Mouse (Mus musculus) intestine, embryonic 14.5 days (tissue): Measurements from ENCODE around the gene Abtb1. TPM values are rescaled to one million over a fixed set of nuclear protein-coding genes. Genes with fewer than 3 reads are reported as not detected.

Source experiments
- ATAC-seq: fragments of 200-750 bp; cut with Nextera tagmentation; replicated peaks from 2 replicates; pipeline ENCODE4 v1.8.0; 2017; ENCODE audit warnings: low read depth, moderate number of reproducible peaks, moderate TSS enrichment, moderate library complexity; ENCODE audit not compliant: low FRiP score, low TSS enrichment
- DNase-seq: peaks from one replicate; pipeline ENCODE4 v3.0.0-alpha.2; 2018; ENCODE audit warnings: low spot score
- H3K27ac ChIP-seq: fragments of 300-500 bp; sonication (generic); 2 replicates; pipeline ENCODE4 v1.5.1; 2014; ENCODE audit warnings: low read depth, mild to moderate bottlenecking, control low read depth
- H3K27me3 ChIP-seq: fragments of 300-500 bp; sonication (generic); replicated peaks from 2 replicates; pipeline ENCODE4 v1.6.1; 2014; ENCODE audit warnings: low read length, control low read depth; ENCODE audit not compliant: control insufficient read depth, insufficient read depth
- H3K36me3 ChIP-seq: fragments of 300-500 bp; sonication (generic); 2 replicates; pipeline ENCODE4 v1.6.1; 2014; ENCODE audit warnings: low read length, control low read depth; ENCODE audit not compliant: control insufficient read depth, insufficient read depth
- H3K4me1 ChIP-seq: fragments of 300-500 bp; sonication (generic); replicated peaks from 2 replicates; pipeline ENCODE4 v1.6.1; 2014; ENCODE audit warnings: low read length, control low read depth, mixed read lengths; ENCODE audit not compliant: control insufficient read depth, insufficient read depth
- H3K4me2 ChIP-seq: fragments of 300-500 bp; sonication (generic); 2 replicates; pipeline ENCODE4 v1.6.1; 2014; ENCODE audit warnings: low read length
- H3K4me3 ChIP-seq: fragments of 300-500 bp; sonication (generic); 2 replicates; pipeline ENCODE4 v1.5.1; 2014; ENCODE audit warnings: low read depth, low read length, control low read depth, mixed read lengths
- H3K9ac ChIP-seq: fragments of 300-500 bp; sonication (generic); 2 replicates; pipeline ENCODE4 v1.6.1; 2014; ENCODE audit warnings: mild to moderate bottlenecking, low read length
- H3K9me3 ChIP-seq: fragments of 300-500 bp; sonication (generic); 2 replicates; pipeline ENCODE4 v1.6.1; 2016; ENCODE audit warnings: low read length, control low read depth; ENCODE audit not compliant: control insufficient read depth
- WGBS: fragments of 180-500 bp; shearing (Covaris S2); extraction: QIAGEN DNeasy Blood & Tissue Kit; methylation state at CpG from one replicate; pipeline ENCODE4 v1.1.7; 2014; 5-methylcytosine and 5-hydroxymethylcytosine counted together
- polyA plus RNA-seq: library from polyadenylated mRNA; unstranded; fragments of >200 nt; fragmentation: Nextera tagmentation; extraction: Ambion mirVana; gene quantifications from 2 replicates; pipeline ENCODE4 v1.2.1, GENCODE M21; 2014

The Abtb1 gene
- polyA plus RNA-seq, 1 experiment from 2014 or later: 21.8 TPM

DNA sequence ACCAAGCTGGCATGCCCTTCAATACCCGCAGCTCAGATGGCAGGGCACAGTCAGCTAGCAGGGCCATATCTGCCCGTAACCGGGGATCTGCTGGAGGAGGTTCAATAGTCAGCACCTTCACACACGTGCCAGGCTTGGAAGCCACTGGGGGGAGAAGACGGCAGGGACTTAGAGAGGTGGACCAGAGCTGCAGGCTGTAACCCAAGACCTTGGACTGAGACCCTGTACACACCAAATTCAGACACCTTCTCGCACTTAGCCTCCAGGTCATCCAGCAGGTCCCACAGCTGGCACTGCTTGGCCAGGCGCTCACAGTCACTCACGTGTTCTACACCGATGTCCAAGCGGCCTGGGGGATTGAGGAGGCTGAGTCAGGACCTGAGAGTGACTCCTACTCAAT lies 3.2 kb downstream of the Abtb1 start:
- no peak overlapping the region for H3K27ac ChIP-seq
- ATAC-seq (no peak), DNase-seq (no peak)
- H3K4me1 ChIP-seq: peaks cover 14% of the 10 kb centered on the region
- no peaks in the 10 kb centered on the region for H3K9me3 ChIP-seq
- H3K9ac ChIP-seq: no peak overlapping the region
- no peak overlapping the region for H3K4me2 ChIP-seq
- H3K36me3 ChIP-seq: peaks cover 39% of the 10 kb centered on the region
- WGBS: 95% methylated on average over 10 of the region's 10 CpGs
- no peak overlapping the region for H3K4me3 ChIP-seq
- H3K27me3 ChIP-seq: no peaks in the 10 kb centered on the region

DNA sequence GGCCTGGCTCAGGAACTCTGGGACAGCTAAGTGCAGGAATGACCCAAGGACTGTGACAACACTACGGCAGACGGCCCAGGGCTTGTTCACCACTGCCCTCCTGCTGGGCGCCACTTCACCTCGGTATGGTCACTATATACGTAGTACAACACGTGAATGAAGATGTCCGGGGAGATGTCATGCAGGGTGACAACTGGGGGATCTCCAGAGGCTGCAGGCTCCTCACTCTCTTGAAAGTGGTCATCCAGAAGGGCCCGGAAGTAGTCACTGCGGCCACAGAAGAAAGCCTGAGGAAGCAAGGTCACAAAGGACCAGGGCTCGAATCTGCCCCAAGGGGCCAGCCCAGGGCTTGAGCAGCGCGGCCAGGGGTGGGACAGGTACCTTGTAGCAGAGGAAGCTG lies 3.8 kb downstream of the Abtb1 start:
- no peak overlapping the region for H3K27ac ChIP-seq
- ATAC-seq (no peak), DNase-seq (no peak)
- peaks cover 9% of the 10 kb centered on the region for H3K4me1 ChIP-seq
- WGBS: 95% methylated on average over 12 of the region's 12 CpGs
- no peak overlapping the region for H3K4me2 ChIP-seq
- peaks cover 39% of the 10 kb centered on the region for H3K36me3 ChIP-seq
- no peaks in the 10 kb centered on the region for H3K9me3 ChIP-seq
- H3K27me3 ChIP-seq: no peaks in the 10 kb centered on the region
- H3K9ac ChIP-seq: no peak overlapping the region
- H3K4me3 ChIP-seq: no peak overlapping the region

DNA sequence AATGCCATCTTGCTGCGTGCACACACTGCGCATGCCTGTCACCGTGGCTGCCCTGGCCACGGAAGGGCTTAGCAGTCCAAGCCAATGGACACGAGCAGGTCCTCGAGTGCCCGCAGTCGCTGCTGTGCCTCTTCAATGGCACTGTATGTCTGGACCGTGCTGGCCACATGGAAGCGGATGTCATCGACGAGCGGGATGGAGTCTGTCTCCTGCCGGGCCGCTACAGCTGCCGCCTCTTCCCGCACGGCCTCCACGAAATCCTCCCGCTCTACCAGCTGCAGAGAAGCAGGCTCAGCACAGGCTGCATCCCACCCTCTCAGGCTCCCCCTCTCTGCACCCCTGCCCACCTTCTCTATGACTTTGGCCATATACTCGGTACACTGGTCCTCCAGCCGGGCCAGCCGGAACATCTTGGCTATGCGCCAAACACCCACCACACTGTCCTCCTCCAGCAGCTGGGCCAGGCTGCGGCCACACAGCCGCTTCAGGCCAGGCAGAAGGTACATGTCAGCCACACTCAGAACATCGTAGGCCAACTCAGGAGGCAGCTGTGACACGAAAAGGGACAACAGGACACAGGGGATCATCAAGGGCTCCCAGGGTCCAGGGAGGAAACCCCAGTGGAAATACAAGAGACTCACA lies 5.5 kb downstream of the Abtb1 start:
- Histone ChIP-seq H3K9ac (no peak overlapping the region), H3K27ac (no peak overlapping the region), H3K4me2 (no peak overlapping the region), H3K27me3 (no peaks in the 10 kb centered on the region), H3K9me3 (no peaks in the 10 kb centered on the region), H3K4me1 (peaks cover 8% of the 10 kb centered on the region), H3K4me3 (no peak overlapping the region), H3K36me3 (peaks cover 39% of the 10 kb centered on the region)
- 86% methylated on average over 28 of the region's 28 CpGs for WGBS
- ATAC-seq: no peak
- no peak for DNase-seq

DNA sequence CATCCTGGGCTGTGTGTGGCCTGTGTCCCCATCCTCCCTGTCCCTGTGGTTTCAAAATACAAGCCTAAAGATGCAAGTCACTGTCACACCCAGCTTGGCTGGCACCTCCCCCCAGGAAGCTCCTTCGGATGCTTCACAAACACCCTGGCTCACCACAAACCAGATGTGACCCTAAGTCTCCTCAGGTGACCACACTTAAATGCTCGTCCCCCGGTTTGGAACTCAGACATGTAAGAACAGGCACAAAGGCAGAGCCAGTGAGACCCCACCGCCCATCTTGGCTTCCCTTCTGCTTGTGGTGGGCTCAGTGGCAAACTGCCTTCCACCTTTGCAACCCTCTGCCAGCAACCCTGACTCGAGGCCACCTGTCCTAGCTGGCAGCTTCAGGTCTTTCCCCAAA lies 6.7 kb downstream of the Abtb1 start:
- no peak for DNase-seq
- Histone ChIP-seq H3K9ac (no peak overlapping the region), H3K27me3 (no peaks in the 10 kb centered on the region), H3K4me1 (0 out of 2 replicates have a peak, but pooled peaks cover 3% of the 10 kb centered on the region), H3K4me3 (no peak overlapping the region), H3K4me2 (no peak overlapping the region), H3K9me3 (no peaks in the 10 kb centered on the region), H3K36me3 (peaks cover 39% of the 10 kb centered on the region), H3K27ac (no peak overlapping the region)
- WGBS: 82% methylated on average over 5 of the region's 5 CpGs
- no peak for ATAC-seq

DNA sequence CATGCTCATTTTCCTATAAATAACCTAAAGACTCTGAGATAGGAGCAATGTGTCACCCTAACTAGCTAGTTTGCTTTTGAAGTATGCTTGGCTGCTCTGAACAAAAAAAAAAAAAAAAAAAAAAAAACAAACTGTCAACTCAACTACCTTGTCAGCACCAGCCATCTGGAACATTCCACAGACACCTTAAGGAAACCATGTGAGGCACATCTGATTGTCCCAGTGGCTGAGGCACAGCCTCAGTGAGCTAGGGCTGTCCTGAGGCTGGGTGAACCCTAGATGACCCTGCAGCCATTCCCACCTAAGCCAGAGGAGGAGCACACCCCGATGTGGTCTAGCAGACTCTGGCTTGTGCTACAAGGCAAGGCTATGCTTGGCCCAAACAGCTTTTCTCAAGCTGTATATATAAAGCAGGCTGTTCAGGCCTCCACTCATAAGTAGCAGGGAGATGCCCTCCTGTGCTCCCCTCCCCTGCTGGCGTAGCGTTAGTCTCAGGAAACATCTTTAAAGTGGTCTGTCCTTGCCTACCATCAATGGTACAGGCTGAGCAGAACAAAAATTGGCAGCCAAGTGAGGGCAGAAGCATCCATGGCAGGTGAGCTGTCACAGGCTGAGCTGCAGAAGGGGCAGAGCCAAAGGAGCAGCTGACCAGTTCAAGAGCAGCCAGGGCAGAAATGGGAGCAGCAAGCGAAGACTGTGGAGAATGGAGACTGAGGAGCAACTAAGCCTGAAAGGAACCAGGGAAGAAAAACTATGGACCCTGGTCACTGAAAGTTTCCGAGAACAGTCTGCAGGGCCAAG lies 8.2 kb downstream of the Abtb1 start:
- Histone ChIP-seq H3K27ac (no peak overlapping the region), H3K36me3 (peaks cover 30% of the 10 kb centered on the region), H3K4me3 (no peak overlapping the region), H3K9me3 (no peaks in the 10 kb centered on the region), H3K9ac (no peak overlapping the region), H3K4me2 (no peak overlapping the region), H3K27me3 (no peaks in the 10 kb centered on the region), H3K4me1 (0 out of 2 replicates have a peak, but pooled peaks cover 3% of the 10 kb centered on the region)
- 71% methylated on average over 5 of the region's 5 CpGs for WGBS
- no peak for ATAC-seq
- no peak for DNase-seq

DNA sequence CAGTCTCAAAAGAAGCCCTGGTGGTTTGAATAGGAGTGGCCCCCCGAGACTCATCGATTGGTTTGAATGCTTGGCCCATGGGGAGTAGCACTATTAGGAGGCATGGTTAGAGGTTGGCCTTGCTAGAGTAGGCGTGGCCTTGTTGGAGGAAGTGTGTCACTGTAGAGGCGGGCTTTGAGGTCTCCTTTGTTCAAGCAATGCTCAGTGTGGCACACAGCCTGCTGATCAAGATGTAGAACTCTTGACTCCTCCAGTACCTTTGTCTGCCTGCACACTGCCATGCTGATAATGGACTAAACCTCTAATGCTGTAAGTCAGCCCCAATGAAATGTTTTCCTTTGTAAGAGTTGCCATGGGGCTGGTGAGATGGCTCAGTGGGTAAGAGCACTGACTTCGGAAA lies 9.1 kb downstream of the Abtb1 start:
- Histone ChIP-seq H3K9ac (no peak overlapping the region), H3K4me3 (no peak overlapping the region), H3K36me3 (peaks cover 21% of the 10 kb centered on the region), H3K27me3 (no peaks in the 10 kb centered on the region), H3K4me1 (0 out of 2 replicates have a peak, but pooled peaks cover 3% of the 10 kb centered on the region), H3K9me3 (no peaks in the 10 kb centered on the region), H3K27ac (no peak overlapping the region), H3K4me2 (no peak overlapping the region)
- DNase-seq (no peak), ATAC-seq (no peak)
- 84% methylated on average over 5 of the region's 5 CpGs for WGBS

DNA sequence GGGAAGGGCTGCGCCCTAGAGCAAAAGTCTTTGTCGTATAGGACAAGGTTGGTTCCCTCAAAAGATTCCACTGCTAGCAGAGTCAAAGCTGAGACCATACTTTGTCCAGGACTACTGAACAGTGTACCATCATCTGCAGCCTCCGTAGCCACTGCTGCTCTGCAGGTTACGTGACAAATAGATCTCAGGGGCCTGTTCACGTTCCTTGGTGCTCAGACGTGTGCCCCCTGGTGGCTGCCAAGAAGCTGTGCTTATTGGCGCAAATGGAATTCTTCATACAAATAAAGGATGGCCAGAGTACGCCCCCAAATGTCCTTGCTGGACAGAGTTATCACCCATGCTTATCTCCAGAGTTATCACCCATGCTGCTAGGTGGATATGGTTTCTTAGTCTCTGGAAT lies 10.3 kb downstream of the Abtb1 start:
- no peak overlapping the region for H3K27ac ChIP-seq
- no peak overlapping the region for H3K4me3 ChIP-seq
- H3K27me3 ChIP-seq: no peaks in the 10 kb centered on the region
- H3K9me3 ChIP-seq: no peaks in the 10 kb centered on the region
- 27% methylated on average over 8 of the region's 8 CpGs for WGBS
- no peak overlapping the region for H3K4me2 ChIP-seq
- no peak overlapping the region for H3K9ac ChIP-seq
- H3K36me3 ChIP-seq: peaks cover 12% of the 10 kb centered on the region
- ATAC-seq: peak; percentile 44; the same call in 1 of the 2 replicates
- DNase-seq: peak; percentile 85
- H3K4me1 ChIP-seq: peaks cover 11% of the 10 kb centered on the region

DNA sequence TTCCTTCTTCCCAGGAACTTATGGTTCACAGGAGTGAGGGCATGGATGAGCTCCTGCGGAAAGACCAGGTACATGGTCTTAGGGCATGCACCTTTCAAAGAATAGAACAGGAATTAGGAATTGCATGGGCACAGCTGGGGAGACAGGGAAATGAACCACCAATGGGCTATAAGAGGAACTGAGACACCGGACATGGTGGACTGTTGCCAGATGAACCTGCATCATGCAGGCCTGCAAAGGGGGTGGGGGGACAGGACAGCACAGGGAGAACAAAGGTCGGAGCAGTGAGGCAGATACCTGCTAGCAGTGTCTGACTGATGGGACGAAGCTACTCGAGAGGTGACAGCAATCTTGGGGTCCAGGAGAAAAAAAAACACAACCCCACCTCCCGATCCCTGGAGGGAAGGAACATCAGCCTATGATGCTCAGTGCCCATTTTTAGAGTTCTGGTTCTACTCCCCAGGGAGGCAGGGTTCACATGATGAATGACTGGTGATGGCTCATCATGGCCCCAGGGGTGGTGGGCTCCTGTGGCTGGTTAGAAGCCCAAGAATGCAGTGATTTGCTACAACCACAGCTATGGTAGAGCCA lies 11.6 kb downstream of the Abtb1 start:
- H3K27ac ChIP-seq: no peak overlapping the region
- H3K4me2 ChIP-seq: no peak overlapping the region
- no peak for ATAC-seq
- H3K4me1 ChIP-seq: peaks cover 11% of the 10 kb centered on the region
- H3K4me3 ChIP-seq: no peak overlapping the region
- no peaks in the 10 kb centered on the region for H3K9me3 ChIP-seq
- H3K9ac ChIP-seq: no peak overlapping the region
- H3K36me3 ChIP-seq: no peaks in the 10 kb centered on the region
- 90% methylated on average over 6 of the region's 6 CpGs for WGBS
- no peak for DNase-seq
- H3K27me3 ChIP-seq: no peaks in the 10 kb centered on the region
